Mouse (Mus musculus): ENCODE results near the gene Cit. TPM values are rescaled to one million over a fixed set of nuclear protein-coding genes. Genes with fewer than 3 reads are reported as not detected.

The Cit gene
- polyA plus RNA-seq, 1 experiment from 2014 or later, result 25.3 TPM

GRCm38 (mm10) chr5:115918597-115919351, 73.7 kb downstream of the Cit start:
- no peak for ATAC-seq (replicated peaks; ENCODE audit: insufficient number of reproducible peaks, low FRiP score, low TSS enrichment, low read depth)
- Histone ChIP-seq H3K27ac (replicated peaks; ENCODE audit: low read depth, low read length) (no peak overlapping the region), H3K4me3 (ENCODE audit: low read depth, low read length) (no peak overlapping the region), H3K4me1 (ENCODE audit: control insufficient read depth, insufficient read depth, low read length) (no peaks in the 10 kb centered on the region), H3K9ac (replicated peaks; ENCODE audit: low read length) (no peak overlapping the region), H3K27me3 (ENCODE audit: control insufficient read depth, insufficient read depth, low read length) (no peaks in the 10 kb centered on the region), H3K36me3 (replicated peaks; ENCODE audit: control insufficient read depth, insufficient read depth, low read depth, low read length) (no peaks in the 10 kb centered on the region), H3K4me2 (ENCODE audit: low read depth, low read length) (no peak overlapping the region), H3K9me3 (replicated peaks; ENCODE audit: control insufficient read depth, low read length) (no peaks in the 10 kb centered on the region)
- WGBS, result 93% methylated on average over 23 of the region's 23 CpGs
- DNase-seq (ENCODE audit: low spot score), result no peak

GRCm38 (mm10) chr5:115921990-115922389, 76.9 kb downstream of the Cit start:
- no peaks in the 10 kb centered on the region for H3K36me3 ChIP-seq (replicated peaks; ENCODE audit: control insufficient read depth, insufficient read depth, low read depth, low read length)
- WGBS, result 38% methylated on average over 9 of the region's 9 CpGs
- ATAC-seq (replicated peaks; ENCODE audit: insufficient number of reproducible peaks, low FRiP score, low TSS enrichment, low read depth) (no peak), DNase-seq (ENCODE audit: low spot score) (no peak)
- H3K27me3 ChIP-seq (ENCODE audit: control insufficient read depth, insufficient read depth, low read length), result no peaks in the 10 kb centered on the region
- H3K4me3 ChIP-seq (ENCODE audit: low read depth, low read length), result no peak overlapping the region
- H3K4me1 ChIP-seq (ENCODE audit: control insufficient read depth, insufficient read depth, low read length), result no peaks in the 10 kb centered on the region
- no peaks in the 10 kb centered on the region for H3K9me3 ChIP-seq (replicated peaks; ENCODE audit: control insufficient read depth, low read length)
- H3K4me2 ChIP-seq (ENCODE audit: low read depth, low read length), result no peak overlapping the region
- H3K9ac ChIP-seq (replicated peaks; ENCODE audit: low read length), result no peak overlapping the region
- H3K27ac ChIP-seq (replicated peaks; ENCODE audit: low read depth, low read length), result no peak overlapping the region

DNA sequence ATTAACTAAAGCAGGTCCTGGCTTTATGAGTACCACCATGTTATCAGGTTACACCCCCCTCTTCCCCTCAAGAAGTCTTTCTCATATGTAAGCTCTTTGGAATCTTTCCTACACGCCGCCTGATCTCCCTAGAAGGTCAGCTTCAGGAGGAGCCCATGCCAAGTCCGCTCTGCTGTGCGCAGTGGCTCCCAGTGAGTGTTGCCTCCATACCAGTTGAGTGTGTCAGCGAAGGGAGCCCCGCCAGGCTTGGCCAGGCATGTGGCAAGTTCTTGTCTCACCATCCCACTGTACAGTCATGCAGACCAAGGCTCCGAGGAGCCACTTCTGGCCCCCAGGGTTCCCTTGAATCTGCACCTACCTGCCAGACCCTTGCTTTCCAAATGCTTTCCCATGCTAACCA, 79.9 kb downstream of the Cit start:
- no peak overlapping the region for H3K4me3 ChIP-seq (ENCODE audit: low read depth, low read length)
- H3K9me3 ChIP-seq (replicated peaks; ENCODE audit: control insufficient read depth, low read length), result no peaks in the 10 kb centered on the region
- H3K4me2 ChIP-seq (ENCODE audit: low read depth, low read length), result no peak overlapping the region
- H3K4me1 ChIP-seq (ENCODE audit: control insufficient read depth, insufficient read depth, low read length), result no peaks in the 10 kb centered on the region
- no peak for DNase-seq (ENCODE audit: low spot score)
- no peaks in the 10 kb centered on the region for H3K36me3 ChIP-seq (replicated peaks; ENCODE audit: control insufficient read depth, insufficient read depth, low read depth, low read length)
- 86% methylated on average over 7 of the region's 7 CpGs for WGBS
- no peak overlapping the region for H3K9ac ChIP-seq (replicated peaks; ENCODE audit: low read length)
- H3K27me3 ChIP-seq (ENCODE audit: control insufficient read depth, insufficient read depth, low read length), result no peaks in the 10 kb centered on the region
- no peak overlapping the region for H3K27ac ChIP-seq (replicated peaks; ENCODE audit: low read depth, low read length)
- ATAC-seq (replicated peaks; ENCODE audit: insufficient number of reproducible peaks, low FRiP score, low TSS enrichment, low read depth), result no peak

- no peak for ATAC-seq (replicated peaks; ENCODE audit: insufficient number of reproducible peaks, low FRiP score, low TSS enrichment, low read depth)
- Histone ChIP-seq H3K4me1 (ENCODE audit: control insufficient read depth, insufficient read depth, low read length) (no peaks in the 10 kb centered on the region), H3K9me3 (replicated peaks; ENCODE audit: control insufficient read depth, low read length) (no peaks in the 10 kb centered on the region), H3K27ac (replicated peaks; ENCODE audit: low read depth, low read length) (no peak overlapping the region), H3K4me3 (ENCODE audit: low read depth, low read length) (no peak overlapping the region), H3K9ac (replicated peaks; ENCODE audit: low read length) (no peak overlapping the region), H3K4me2 (ENCODE audit: low read depth, low read length) (no peak overlapping the region), H3K27me3 (ENCODE audit: control insufficient read depth, insufficient read depth, low read length) (no peaks in the 10 kb centered on the region), H3K36me3 (replicated peaks; ENCODE audit: control insufficient read depth, insufficient read depth, low read depth, low read length) (peaks cover 4% of the 10 kb centered on the region; the same call in 1 of the 2 replicates)
- no peak for DNase-seq (ENCODE audit: low spot score)
- WGBS, result 86% methylated on average over 16 of the region's 16 CpGs
Measured at GRCm38 (mm10) chr5:115928786-115929507, 83.9 kb downstream of the Cit start.

DNA sequence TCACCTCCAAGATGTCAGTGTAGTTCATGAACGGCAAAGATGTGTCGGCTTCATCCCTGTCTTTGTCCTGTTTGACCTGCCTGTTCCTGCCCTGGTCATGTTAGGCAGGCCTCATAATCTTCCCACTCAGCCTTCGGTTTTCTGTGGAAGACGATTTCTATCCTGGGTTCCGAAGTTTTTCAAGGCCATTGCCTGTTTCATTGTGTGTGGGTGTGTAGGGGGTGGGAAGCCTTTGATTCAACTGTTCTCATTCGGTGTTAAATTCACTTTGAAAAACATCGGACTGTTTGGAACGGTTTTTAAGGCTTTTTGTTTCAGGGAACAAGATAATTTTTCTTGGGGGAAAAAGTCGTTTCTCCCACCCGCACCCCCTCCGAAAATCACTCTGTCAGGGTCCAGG, 87.2 kb downstream of the Cit start:
- Histone ChIP-seq H3K27ac (replicated peaks; ENCODE audit: low read depth, low read length) (no peak overlapping the region), H3K9ac (replicated peaks; ENCODE audit: low read length) (no peak overlapping the region), H3K4me3 (ENCODE audit: low read depth, low read length) (no peak overlapping the region), H3K27me3 (ENCODE audit: control insufficient read depth, insufficient read depth, low read length) (no peaks in the 10 kb centered on the region), H3K4me1 (ENCODE audit: control insufficient read depth, insufficient read depth, low read length) (no peaks in the 10 kb centered on the region), H3K36me3 (replicated peaks; ENCODE audit: control insufficient read depth, insufficient read depth, low read depth, low read length) (peaks cover 4% of the 10 kb centered on the region; the same call in 1 of the 2 replicates), H3K4me2 (ENCODE audit: low read depth, low read length) (no peak overlapping the region), H3K9me3 (replicated peaks; ENCODE audit: control insufficient read depth, low read length) (no peaks in the 10 kb centered on the region)
- 95% methylated on average over 11 of the region's 11 CpGs for WGBS
- DNase-seq (ENCODE audit: low spot score), result no peak
- no peak for ATAC-seq (replicated peaks; ENCODE audit: insufficient number of reproducible peaks, low FRiP score, low TSS enrichment, low read depth)

- Histone ChIP-seq H3K9me3 (replicated peaks; ENCODE audit: control insufficient read depth, low read length) (no peaks in the 10 kb centered on the region), H3K4me3 (ENCODE audit: low read depth, low read length) (no peak overlapping the region), H3K9ac (replicated peaks; ENCODE audit: low read length) (no peak overlapping the region), H3K27ac (replicated peaks; ENCODE audit: low read depth, low read length) (no peak overlapping the region), H3K27me3 (ENCODE audit: control insufficient read depth, insufficient read depth, low read length) (no peaks in the 10 kb centered on the region), H3K36me3 (replicated peaks; ENCODE audit: control insufficient read depth, insufficient read depth, low read depth, low read length) (peaks cover 4% of the 10 kb centered on the region; the same call in 1 of the 2 replicates), H3K4me2 (ENCODE audit: low read depth, low read length) (no peak overlapping the region), H3K4me1 (ENCODE audit: control insufficient read depth, insufficient read depth, low read length) (no peaks in the 10 kb centered on the region)
- DNase-seq (ENCODE audit: low spot score) (no peak), ATAC-seq (replicated peaks; ENCODE audit: insufficient number of reproducible peaks, low FRiP score, low TSS enrichment, low read depth) (no peak)
- 93% methylated on average over 15 of the region's 15 CpGs for WGBS
Measured at GRCm38 (mm10) chr5:115936851-115937250, 91.8 kb downstream of the Cit start.

- Histone ChIP-seq H3K4me1 (ENCODE audit: control insufficient read depth, insufficient read depth, low read length) (no peaks in the 10 kb centered on the region), H3K4me3 (ENCODE audit: low read depth, low read length) (no peak overlapping the region), H3K36me3 (replicated peaks; ENCODE audit: control insufficient read depth, insufficient read depth, low read depth, low read length) (peaks cover 5% of the 10 kb centered on the region; the same call in 1 of the 2 replicates), H3K27ac (replicated peaks; ENCODE audit: low read depth, low read length) (no peak overlapping the region), H3K9ac (replicated peaks; ENCODE audit: low read length) (no peak overlapping the region), H3K27me3 (ENCODE audit: control insufficient read depth, insufficient read depth, low read length) (no peaks in the 10 kb centered on the region), H3K4me2 (ENCODE audit: low read depth, low read length) (no peak overlapping the region), H3K9me3 (replicated peaks; ENCODE audit: control insufficient read depth, low read length) (no peaks in the 10 kb centered on the region)
- 96% methylated on average over 6 of the region's 6 CpGs for WGBS
- ATAC-seq (replicated peaks; ENCODE audit: insufficient number of reproducible peaks, low FRiP score, low TSS enrichment, low read depth) (no peak), DNase-seq (ENCODE audit: low spot score) (no peak)
Measured at GRCm38 (mm10) chr5:115937566-115937965, 92.5 kb downstream of the Cit start.

GRCm38 (mm10) chr5:115938999-115939398, 93.9 kb downstream of the Cit start:
- H3K27ac ChIP-seq (replicated peaks; ENCODE audit: low read depth, low read length), result no peak overlapping the region
- no peak overlapping the region for H3K9ac ChIP-seq (replicated peaks; ENCODE audit: low read length)
- H3K4me2 ChIP-seq (ENCODE audit: low read depth, low read length), result no peak overlapping the region
- no peaks in the 10 kb centered on the region for H3K9me3 ChIP-seq (replicated peaks; ENCODE audit: control insufficient read depth, low read length)
- 93% methylated on average over 13 of the region's 13 CpGs for WGBS
- no peak for ATAC-seq (replicated peaks; ENCODE audit: insufficient number of reproducible peaks, low FRiP score, low TSS enrichment, low read depth)
- no peaks in the 10 kb centered on the region for H3K4me1 ChIP-seq (ENCODE audit: control insufficient read depth, insufficient read depth, low read length)
- no peak overlapping the region for H3K4me3 ChIP-seq (ENCODE audit: low read depth, low read length)
- DNase-seq (ENCODE audit: low spot score), result no peak
- H3K27me3 ChIP-seq (ENCODE audit: control insufficient read depth, insufficient read depth, low read length), result no peaks in the 10 kb centered on the region
- peaks cover 6% of the 10 kb centered on the region; the same call in 1 of the 2 replicates for H3K36me3 ChIP-seq (replicated peaks; ENCODE audit: control insufficient read depth, insufficient read depth, low read depth, low read length)
